Mouse (Mus musculus): ENCODE measurements around the gene Dgat2. TPM values are rescaled to one million over a fixed set of nuclear protein-coding genes. Genes with fewer than 3 reads are reported as not detected.

Gene Dgat2
- polyA plus RNA-seq, 1 experiment: 234 TPM

DNA sequence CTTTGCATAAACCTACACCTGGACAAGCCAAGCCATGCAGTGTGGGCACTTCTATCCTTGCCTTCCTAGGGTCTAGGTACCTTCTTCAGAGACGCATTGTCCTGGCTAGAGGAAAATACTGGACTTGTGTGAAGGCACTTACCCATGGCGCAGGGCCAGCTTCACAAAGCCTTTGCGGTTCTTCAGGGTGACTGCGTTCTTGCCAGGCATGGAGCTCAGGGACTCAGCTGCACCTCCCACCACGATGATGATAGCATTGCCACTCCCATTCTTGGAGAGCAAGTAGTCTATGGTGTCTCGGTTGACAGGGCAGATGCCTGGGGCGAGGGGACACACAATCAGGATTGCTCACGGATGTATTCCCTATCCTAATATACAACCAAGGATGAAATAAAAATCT, 24.5 kb downstream of the Dgat2 start:
- peaks cover 39% of the 10 kb centered on the region for H3K36me3 ChIP-seq (ENCODE audit: control insufficient read depth, insufficient read depth, low read length)
- H3K27me3 ChIP-seq (ENCODE audit: control insufficient read depth, insufficient read depth, low read length): no peaks in the 10 kb centered on the region
- 43% methylated on average over 8 of the region's 8 CpGs for WGBS
- TF ChIP-seq CTCF (IDR thresholded peaks at IDR 0.05; ENCODE audit: extremely low read depth, insufficient read length, insufficient replicate concordance, low read depth, low read length) (no peak), POLR2A (IDR thresholded peaks at IDR 0.05; ENCODE audit: low read depth, low read length) (no peak)
- no peak overlapping the region for H3K4me3 ChIP-seq (ENCODE audit: low read depth, low read length)
- H3K4me1 ChIP-seq (ENCODE audit: control insufficient read depth, insufficient read depth, insufficient read length, low read length): peaks cover 59% of the 10 kb centered on the region
- H3K27ac ChIP-seq (ENCODE audit: insufficient read depth, low read depth, low read length): peak overlapping the region; percentile 38; the same call in 1 of the 2 replicates

DNA sequence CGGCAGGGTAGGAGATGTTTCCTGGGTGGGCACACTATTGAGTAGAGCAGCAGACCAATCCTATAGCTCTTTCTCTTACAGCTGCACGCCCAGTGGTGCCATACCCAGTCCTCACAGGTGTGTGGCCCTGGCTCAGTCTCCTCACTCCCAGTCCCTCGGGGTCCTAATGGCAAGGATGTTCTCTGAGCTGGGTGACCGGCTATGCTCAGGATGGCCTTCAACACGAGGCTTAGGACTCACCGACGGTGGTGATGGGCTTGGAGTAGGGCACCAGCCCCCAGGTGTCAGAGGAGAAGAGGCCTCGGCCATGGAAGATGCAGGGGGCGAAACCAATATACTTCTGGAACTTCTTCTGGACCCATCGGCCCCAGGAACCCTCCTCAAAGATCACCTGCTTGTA, 25.8 kb downstream of the Dgat2 start:
- H3K27me3 ChIP-seq (ENCODE audit: control insufficient read depth, insufficient read depth, low read length): no peaks in the 10 kb centered on the region
- H3K4me3 ChIP-seq (ENCODE audit: low read depth, low read length): no peak overlapping the region
- peaks cover 38% of the 10 kb centered on the region for H3K36me3 ChIP-seq (ENCODE audit: control insufficient read depth, insufficient read depth, low read length)
- H3K4me1 ChIP-seq (ENCODE audit: control insufficient read depth, insufficient read depth, insufficient read length, low read length): peaks cover 48% of the 10 kb centered on the region
- TF ChIP-seq POLR2A (IDR thresholded peaks at IDR 0.05; ENCODE audit: low read depth, low read length) (no peak), CTCF (IDR thresholded peaks at IDR 0.05; ENCODE audit: extremely low read depth, insufficient read length, insufficient replicate concordance, low read depth, low read length) (no peak)
- H3K27ac ChIP-seq (ENCODE audit: insufficient read depth, low read depth, low read length): no peak overlapping the region
- WGBS: 86% methylated on average over 10 of the region's 10 CpGs

DNA sequence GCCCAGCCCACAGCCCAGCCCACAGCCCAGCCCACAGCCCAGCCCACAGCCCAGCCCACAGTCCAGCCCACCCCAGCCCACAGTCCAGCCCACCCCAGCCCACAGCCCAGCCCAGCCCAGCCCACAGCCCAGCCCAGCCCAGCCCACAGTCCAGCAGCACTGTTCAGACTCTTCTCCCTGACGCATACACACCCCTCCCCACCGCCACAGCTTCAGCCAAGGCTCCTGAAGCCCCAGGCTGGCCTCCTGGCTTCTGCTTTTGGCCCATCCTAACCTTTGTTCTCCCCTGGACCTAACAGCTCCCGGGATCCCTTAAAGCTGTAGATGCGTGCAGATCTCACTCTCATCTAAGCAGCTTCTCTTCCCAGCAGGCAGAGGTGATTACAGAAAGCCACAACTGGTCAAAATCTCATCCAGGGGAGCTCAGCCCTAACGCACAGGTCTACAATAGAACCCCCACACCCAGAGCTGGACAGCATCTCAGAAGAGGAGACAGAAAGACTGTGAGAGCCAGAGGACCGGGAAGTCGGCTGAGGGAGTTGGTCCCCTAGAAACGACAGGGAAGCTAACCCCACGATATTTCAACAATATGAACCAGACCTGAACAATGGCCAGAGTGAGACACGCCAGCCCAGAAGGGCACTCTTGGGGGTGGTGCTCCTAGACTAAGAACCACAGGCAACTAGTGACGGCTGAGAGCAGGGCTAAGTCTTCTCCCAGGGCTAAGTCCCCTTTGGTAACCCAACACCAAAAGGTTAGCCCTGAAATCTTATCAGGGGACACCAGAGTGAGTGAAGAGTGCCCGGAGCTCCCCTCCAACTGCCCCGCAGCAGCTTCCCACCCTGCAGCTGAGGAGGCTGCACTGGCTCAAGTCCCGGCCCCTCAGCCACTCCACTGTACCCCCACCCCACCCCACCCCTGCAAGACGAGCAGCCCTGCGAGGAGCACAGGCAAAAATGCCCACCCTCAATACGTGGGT, 26.9 kb downstream of the Dgat2 start:
- Histone ChIP-seq H3K27ac (ENCODE audit: insufficient read depth, low read depth, low read length) (peak overlapping the region; percentile 21; the same call in 1 of the 2 replicates), H3K4me3 (ENCODE audit: low read depth, low read length) (no peak overlapping the region)
- 21% methylated on average over 17 of the region's 17 CpGs for WGBS

DNA sequence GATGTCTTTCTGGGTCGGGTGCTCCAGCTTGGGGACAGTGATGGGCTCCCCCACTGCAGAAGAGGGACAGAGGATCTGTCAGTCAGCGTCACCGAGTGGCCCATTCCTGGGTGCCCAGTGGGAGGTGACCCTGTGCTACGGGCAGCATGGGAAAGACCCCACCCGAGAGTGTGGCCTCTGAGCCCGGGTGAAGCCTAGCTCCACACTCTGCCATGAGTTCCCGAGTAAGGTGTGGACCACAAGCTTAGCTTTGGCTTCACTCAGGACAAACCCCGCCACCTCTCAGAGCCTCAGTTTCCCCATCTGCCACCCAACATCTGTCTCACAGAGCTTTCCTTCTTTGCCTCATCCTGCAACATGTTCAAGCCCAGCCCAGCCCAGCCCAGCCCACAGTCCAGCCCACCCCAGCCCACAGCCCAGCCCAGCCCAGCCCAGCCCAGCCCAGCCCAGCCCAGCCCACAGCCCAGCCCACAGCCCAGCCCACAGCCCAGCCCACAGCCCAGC, 27.8 kb downstream of the Dgat2 start:
- H3K27ac ChIP-seq (ENCODE audit: insufficient read depth, low read depth, low read length): no peak overlapping the region
- TF ChIP-seq CTCF (IDR thresholded peaks at IDR 0.05; ENCODE audit: extremely low read depth, insufficient read length, insufficient replicate concordance, low read depth, low read length): no peak
- no peak for TF ChIP-seq POLR2A (IDR thresholded peaks at IDR 0.05; ENCODE audit: low read depth, low read length)
- no peaks in the 10 kb centered on the region for H3K27me3 ChIP-seq (ENCODE audit: control insufficient read depth, insufficient read depth, low read length)
- H3K4me3 ChIP-seq (ENCODE audit: low read depth, low read length): no peak overlapping the region
- H3K36me3 ChIP-seq (ENCODE audit: control insufficient read depth, insufficient read depth, low read length): peaks cover 38% of the 10 kb centered on the region
- 53% methylated on average over 8 of the region's 8 CpGs for WGBS
- peaks cover 35% of the 10 kb centered on the region for H3K4me1 ChIP-seq (ENCODE audit: control insufficient read depth, insufficient read depth, insufficient read length, low read length)

More for the DNA sequence above, 26.9 kb downstream of the Dgat2 start:
- H3K27me3 ChIP-seq (ENCODE audit: control insufficient read depth, insufficient read depth, low read length): no peaks in the 10 kb centered on the region
- peaks cover 38% of the 10 kb centered on the region for H3K36me3 ChIP-seq (ENCODE audit: control insufficient read depth, insufficient read depth, low read length)
- TF ChIP-seq CTCF (IDR thresholded peaks at IDR 0.05; ENCODE audit: extremely low read depth, insufficient read length, insufficient replicate concordance, low read depth, low read length) (no peak), POLR2A (IDR thresholded peaks at IDR 0.05; ENCODE audit: low read depth, low read length) (no peak)
- H3K4me1 ChIP-seq (ENCODE audit: control insufficient read depth, insufficient read depth, insufficient read length, low read length): peaks cover 37% of the 10 kb centered on the region

DNA sequence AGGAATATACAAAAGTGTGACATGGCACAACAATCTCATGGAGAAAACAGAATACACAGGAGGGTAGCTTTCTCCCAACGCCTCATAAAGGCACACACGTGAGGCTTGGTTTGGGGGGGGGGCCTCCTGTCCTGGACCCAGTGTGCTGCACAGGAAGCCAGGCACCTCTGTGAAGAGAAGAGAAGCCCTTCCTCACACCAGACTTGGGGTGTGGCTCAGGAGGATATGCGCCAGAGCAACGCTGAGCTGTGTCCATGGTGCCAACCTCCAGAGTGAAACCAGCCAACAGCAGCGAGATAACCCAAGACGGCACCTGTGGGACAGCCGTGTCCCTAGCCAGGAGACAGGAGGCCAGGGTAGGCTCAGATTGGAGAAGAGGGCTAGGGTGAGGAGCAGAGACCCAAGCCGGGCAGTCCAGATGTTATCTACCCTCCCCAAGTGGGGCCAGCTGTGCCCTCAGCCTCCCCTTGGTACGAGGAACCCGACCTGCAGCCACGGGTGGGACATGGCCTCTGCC, 28.8 kb downstream of the Dgat2 start:
- no peak overlapping the region for H3K27ac ChIP-seq (ENCODE audit: insufficient read depth, low read depth, low read length)
- 79% methylated on average over 11 of the region's 11 CpGs for WGBS

DNA sequence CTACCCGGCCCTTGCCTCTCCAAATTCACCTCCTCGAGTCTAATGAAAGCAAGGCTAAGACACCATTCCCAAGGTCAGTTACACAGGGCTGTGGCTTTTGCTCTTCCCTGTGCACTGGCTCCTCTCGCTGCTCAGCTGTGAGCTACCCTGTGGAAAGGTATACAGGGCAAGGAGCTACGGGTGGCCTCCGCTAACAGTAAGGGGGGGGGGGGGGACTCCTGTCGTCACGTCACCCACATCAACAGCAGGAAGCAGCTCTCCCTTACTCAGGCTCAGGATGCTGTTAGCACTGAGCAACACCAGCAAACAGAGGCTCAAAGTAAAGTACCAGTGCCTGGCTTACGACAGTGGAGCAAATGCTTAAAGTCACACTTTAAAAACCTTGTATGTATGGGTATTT, 29.8 kb downstream of the Dgat2 start:
- TF ChIP-seq CTCF (IDR thresholded peaks at IDR 0.05; ENCODE audit: extremely low read depth, insufficient read length, insufficient replicate concordance, low read depth, low read length): no peak
- TF ChIP-seq POLR2A (IDR thresholded peaks at IDR 0.05; ENCODE audit: low read depth, low read length): no peak
- Histone ChIP-seq H3K4me3 (ENCODE audit: low read depth, low read length) (no peak overlapping the region), H3K4me1 (ENCODE audit: control insufficient read depth, insufficient read depth, insufficient read length, low read length) (peaks cover 24% of the 10 kb centered on the region), H3K36me3 (ENCODE audit: control insufficient read depth, insufficient read depth, low read length) (peaks cover 28% of the 10 kb centered on the region), H3K27ac (ENCODE audit: insufficient read depth, low read depth, low read length) (no peak overlapping the region), H3K27me3 (ENCODE audit: control insufficient read depth, insufficient read depth, low read length) (no peaks in the 10 kb centered on the region)
- 86% methylated on average over 8 of the region's 8 CpGs for WGBS

More for the DNA sequence above, 28.8 kb downstream of the Dgat2 start:
- Histone ChIP-seq H3K27me3 (ENCODE audit: control insufficient read depth, insufficient read depth, low read length) (no peaks in the 10 kb centered on the region), H3K36me3 (ENCODE audit: control insufficient read depth, insufficient read depth, low read length) (peaks cover 35% of the 10 kb centered on the region), H3K4me1 (ENCODE audit: control insufficient read depth, insufficient read depth, insufficient read length, low read length) (peaks cover 32% of the 10 kb centered on the region), H3K4me3 (ENCODE audit: low read depth, low read length) (no peak overlapping the region)
- TF ChIP-seq CTCF (IDR thresholded peaks at IDR 0.05; ENCODE audit: extremely low read depth, insufficient read length, insufficient replicate concordance, low read depth, low read length): no peak
- no peak for TF ChIP-seq POLR2A (IDR thresholded peaks at IDR 0.05; ENCODE audit: low read depth, low read length)

DNA sequence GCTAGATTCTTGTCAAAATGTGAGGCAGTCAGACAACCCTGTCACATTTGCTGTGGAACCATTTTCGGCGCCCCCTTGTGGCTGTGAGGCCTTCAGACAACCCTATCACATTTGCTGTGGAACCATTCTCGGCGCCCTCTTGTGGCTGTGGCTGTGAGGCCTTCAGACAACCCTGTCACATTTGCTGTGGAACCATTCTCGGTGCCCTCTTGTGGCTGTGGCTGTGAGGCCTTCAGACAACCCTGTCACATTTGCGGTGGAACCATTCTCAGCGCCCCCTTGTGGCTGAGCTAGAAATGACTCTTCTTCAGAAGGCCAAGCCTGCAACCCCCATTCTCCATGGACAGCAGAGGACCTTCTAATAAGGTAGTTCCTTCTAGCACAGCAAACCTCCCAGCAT, 31.2 kb downstream of the Dgat2 start:
- 2% methylated on average over 7 of the region's 7 CpGs for WGBS
- H3K4me1 ChIP-seq (ENCODE audit: control insufficient read depth, insufficient read depth, insufficient read length, low read length): peaks cover 15% of the 10 kb centered on the region
- H3K4me3 ChIP-seq (ENCODE audit: low read depth, low read length): no peak overlapping the region
- H3K36me3 ChIP-seq (ENCODE audit: control insufficient read depth, insufficient read depth, low read length): peaks cover 16% of the 10 kb centered on the region
- H3K27ac ChIP-seq (ENCODE audit: insufficient read depth, low read depth, low read length): no peak overlapping the region
- H3K27me3 ChIP-seq (ENCODE audit: control insufficient read depth, insufficient read depth, low read length): no peaks in the 10 kb centered on the region
- peak; percentile 100 for TF ChIP-seq CTCF (IDR thresholded peaks at IDR 0.05; ENCODE audit: extremely low read depth, insufficient read length, insufficient replicate concordance, low read depth, low read length)
- TF ChIP-seq POLR2A (IDR thresholded peaks at IDR 0.05; ENCODE audit: low read depth, low read length): no peak

Measured in small intestine, adult 2 months (tissue).